Mouse (Mus musculus): ENCODE results near the gene Gm42906.

Gene Gm42906

GRCm38 (mm10) chr5:151428113-151428756 is at the start of gene Gm42906:
Gene Gm42906 (minus strand): TSS chr5:151428163.
- DNase-seq (ENCODE audit: low spot score in 2 of 2), result no peak

- no peak for DNase-seq (ENCODE audit: low spot score in 2 of 2)
Observed at GRCm38 (mm10) chr5:151445695-151446094, 17.7 kb upstream of the Gm42906 start.

GRCm38 (mm10) chr5:151435106-151435505 is 7.1 kb upstream of the Gm42906 start:
- no peak for DNase-seq (ENCODE audit: low spot score in 2 of 2)

GRCm38 (mm10) chr5:151426466-151426865 is 1.5 kb downstream of the Gm42906 start:
- no peak for DNase-seq (ENCODE audit: low spot score in 2 of 2)

GRCm38 (mm10) chr5:151422692-151423091 is 5.3 kb downstream of the Gm42906 start:
- no peak for DNase-seq (ENCODE audit: low spot score in 2 of 2)

- DNase-seq (ENCODE audit: low spot score in 2 of 2), result no peak
Observed at GRCm38 (mm10) chr5:151421859-151422258, 6.1 kb downstream of the Gm42906 start.

GRCm38 (mm10) chr5:151418551-151418950 is 9.4 kb downstream of the Gm42906 start:
- DNase-seq (ENCODE audit: low spot score in 2 of 2), result no peak

GRCm38 (mm10) chr5:151417421-151418038 is 10.4 kb downstream of the Gm42906 start:
- DNase-seq (ENCODE audit: low spot score in 2 of 2), result no peak

- DNase-seq (ENCODE audit: low spot score in 2 of 2), result no peak
Observed at GRCm38 (mm10) chr5:151416988-151417387, 11.0 kb downstream of the Gm42906 start.

GRCm38 (mm10) chr5:151413617-151414016 is 14.3 kb downstream of the Gm42906 start:
- DNase-seq (ENCODE audit: low spot score in 2 of 2), result no peak

GRCm38 (mm10) chr5:151412666-151413463 is 15.1 kb downstream of the Gm42906 start:
- no peak for DNase-seq (ENCODE audit: low spot score in 2 of 2)

- no peak for DNase-seq (ENCODE audit: low spot score in 2 of 2)
Observed at GRCm38 (mm10) chr5:151410006-151410405, 18.0 kb downstream of the Gm42906 start.

GRCm38 (mm10) chr5:151409282-151409681 is 18.7 kb downstream of the Gm42906 start:
- DNase-seq (ENCODE audit: low spot score in 2 of 2), result no peak

GRCm38 (mm10) chr5:151408124-151408900 is 19.7 kb downstream of the Gm42906 start:
- DNase-seq (ENCODE audit: low spot score in 2 of 2), result no peak

- no peak for DNase-seq (ENCODE audit: low spot score in 2 of 2)
Observed at GRCm38 (mm10) chr5:151407493-151407892, 20.5 kb downstream of the Gm42906 start.

GRCm38 (mm10) chr5:151406276-151406675 is 21.7 kb downstream of the Gm42906 start:
- DNase-seq (ENCODE audit: low spot score in 2 of 2), result no peak

GRCm38 (mm10) chr5:151405314-151405903 is 22.6 kb downstream of the Gm42906 start:
- DNase-seq (ENCODE audit: low spot score in 2 of 2), result no peak

- no peak for DNase-seq (ENCODE audit: low spot score in 2 of 2)
Observed at GRCm38 (mm10) chr5:151403586-151403985, 24.4 kb downstream of the Gm42906 start.

GRCm38 (mm10) chr5:151400557-151400944 is 27.4 kb downstream of the Gm42906 start:
- no peak for DNase-seq (ENCODE audit: low spot score in 2 of 2)

GRCm38 (mm10) chr5:151399918-151400556 is 27.9 kb downstream of the Gm42906 start:
- no peak for DNase-seq (ENCODE audit: low spot score in 2 of 2)

GRCm38 (mm10) chr5:151396119-151396518 is 31.8 kb downstream of the Gm42906 start:
- DNase-seq (ENCODE audit: low spot score in 2 of 2), result no peak
